Mouse (Mus musculus): ENCODE data around the gene Lgmn. TPM values are rescaled to one million over a fixed set of nuclear protein-coding genes. Genes with fewer than 3 reads are reported as not detected.
A peak's percentile ranks its signal among the peaks of the same experiment; 100 is the strongest.

Lgmn gene
- polyA plus RNA-seq, 1 experiment from 2014 or later: 84.4 TPM

DNA sequence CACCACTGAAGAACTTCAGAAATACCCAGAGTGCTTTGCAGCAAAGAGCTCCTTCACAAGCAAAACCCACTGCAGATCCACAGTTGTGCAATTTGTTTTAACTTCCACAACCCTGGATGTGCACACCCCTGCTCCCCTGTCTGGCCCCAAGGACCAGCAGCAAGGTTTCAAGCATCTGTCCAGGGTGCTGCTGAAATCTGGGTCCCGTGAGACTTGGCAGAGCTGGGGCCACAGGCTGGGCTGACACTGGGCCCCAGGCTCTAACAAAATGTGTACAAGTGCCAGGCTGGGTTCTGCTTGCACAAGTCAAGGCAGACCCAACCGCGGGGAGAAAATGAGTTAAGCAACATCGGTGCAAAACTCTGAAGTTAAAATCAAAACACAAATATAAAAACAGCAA is 41.0 kb downstream of the Lgmn start:
- Histone ChIP-seq H3K9me3 (no peaks in the 10 kb centered on the region), H3K4me1 (peaks cover 17% of the 10 kb centered on the region), H3K27ac (peak overlapping the region; percentile 63; the same call in 1 of the 2 replicates), H3K36me3 (peaks cover 80% of the 10 kb centered on the region), H3K27me3 (ENCODE audit: insufficient read depth, poor library complexity, severe bottlenecking) (no peaks in the 10 kb centered on the region), H3K4me3 (no peak overlapping the region)
- WGBS: 72% methylated on average over 4 of the region's 4 CpGs
- no peak for DNase-seq (ENCODE audit: low spot score)

GRCm38 (mm10) chr12:102395998-102396991 is 43.3 kb downstream of the Lgmn start:
- WGBS: 77% methylated on average over 19 of the region's 19 CpGs

DNA sequence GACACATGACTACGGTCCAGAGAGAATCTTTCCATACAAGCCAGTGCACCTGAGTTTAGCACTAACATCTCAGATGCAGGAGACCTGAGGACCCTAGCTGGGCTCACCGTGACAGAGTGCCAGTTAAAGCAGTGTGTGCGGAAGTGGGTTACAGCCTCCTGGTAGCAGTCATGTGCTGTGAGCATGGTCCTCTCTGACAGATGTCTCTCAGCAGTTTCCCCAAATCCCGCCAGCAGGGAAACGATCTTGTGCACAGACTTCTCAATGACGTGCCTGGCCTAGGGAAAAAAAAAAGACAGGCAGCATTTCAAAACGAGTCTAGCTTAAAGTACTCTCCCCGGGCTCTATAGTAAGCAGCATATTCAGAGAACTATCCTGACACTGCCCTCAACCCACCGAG is 44.1 kb downstream of the Lgmn start:
- Histone ChIP-seq H3K9me3 (no peaks in the 10 kb centered on the region), H3K36me3 (peaks cover 75% of the 10 kb centered on the region), H3K27me3 (ENCODE audit: insufficient read depth, poor library complexity, severe bottlenecking) (no peaks in the 10 kb centered on the region), H3K27ac (no peak overlapping the region), H3K4me3 (no peak overlapping the region), H3K4me1 (peaks cover 17% of the 10 kb centered on the region)
- DNase-seq (ENCODE audit: low spot score): no peak
- WGBS: 84% methylated on average over 9 of the region's 9 CpGs

More at GRCm38 (mm10) chr12:102395998-102396991, 43.3 kb downstream of the Lgmn start:
- Histone ChIP-seq H3K4me1 (peaks cover 17% of the 10 kb centered on the region), H3K4me3 (no peak overlapping the region), H3K27me3 (ENCODE audit: insufficient read depth, poor library complexity, severe bottlenecking) (no peaks in the 10 kb centered on the region), H3K36me3 (peaks cover 78% of the 10 kb centered on the region), H3K9me3 (no peaks in the 10 kb centered on the region), H3K27ac (peak overlapping the region; percentile 30; the same call in 1 of the 2 replicates)
- DNase-seq (ENCODE audit: low spot score): no peak

DNA sequence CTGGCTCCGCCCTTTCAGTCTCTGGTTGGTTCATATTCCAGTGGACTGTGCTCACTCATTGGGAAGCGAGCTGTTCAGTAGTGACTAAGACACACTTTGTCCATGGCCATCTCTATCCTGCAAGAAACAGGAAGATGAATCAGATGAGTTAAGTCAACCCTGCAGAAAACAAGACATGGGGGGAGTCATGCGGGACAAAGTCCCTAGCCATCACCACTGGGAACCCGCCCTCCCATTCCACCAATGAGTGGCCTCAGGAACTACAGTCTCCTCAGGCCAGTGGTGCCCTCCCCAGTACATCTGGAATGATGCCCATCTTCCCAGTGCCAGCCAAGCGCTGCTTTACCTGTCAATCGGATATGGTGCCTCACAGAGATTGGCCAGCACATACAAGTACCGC is 45.1 kb downstream of the Lgmn start:
- Histone ChIP-seq H3K27ac (no peak overlapping the region), H3K36me3 (peaks cover 78% of the 10 kb centered on the region), H3K9me3 (no peaks in the 10 kb centered on the region), H3K4me3 (no peak overlapping the region), H3K27me3 (ENCODE audit: insufficient read depth, poor library complexity, severe bottlenecking) (no peaks in the 10 kb centered on the region), H3K4me1 (peaks cover 10% of the 10 kb centered on the region)
- DNase-seq (ENCODE audit: low spot score): no peak
- 93% methylated on average over 7 of the region's 7 CpGs for WGBS

- no peaks in the 10 kb centered on the region for H3K4me1 ChIP-seq
- H3K27me3 ChIP-seq (ENCODE audit: insufficient read depth, poor library complexity, severe bottlenecking): no peaks in the 10 kb centered on the region
- no peak overlapping the region for H3K27ac ChIP-seq
- DNase-seq (ENCODE audit: low spot score): no peak
- WGBS: 64% methylated on average over 4 of the region's 4 CpGs
- no peak overlapping the region for H3K4me3 ChIP-seq
- H3K9me3 ChIP-seq: no peaks in the 10 kb centered on the region
- peaks cover 82% of the 10 kb centered on the region for H3K36me3 ChIP-seq
Measured at GRCm38 (mm10) chr12:102391982-102392381, 47.6 kb downstream of the Lgmn start.

DNA sequence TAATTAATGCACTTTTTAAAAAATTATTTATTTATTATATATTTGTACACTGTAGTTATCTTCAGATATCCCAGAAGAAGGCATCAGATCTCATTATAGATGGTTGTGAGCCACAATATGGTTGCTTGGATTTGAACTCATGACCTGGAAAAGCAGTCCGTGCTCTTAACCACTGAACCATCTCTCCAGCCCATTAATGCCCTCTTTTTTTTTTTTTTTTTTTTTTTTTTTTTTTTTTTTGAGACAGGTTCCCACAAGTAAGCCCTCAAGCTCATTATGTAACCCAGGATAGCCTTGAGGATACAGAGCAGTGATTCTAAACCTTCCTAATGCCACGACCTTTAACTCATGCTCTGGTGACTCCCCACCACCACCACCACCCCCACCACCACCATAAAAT is 48.5 kb downstream of the Lgmn start:
- Histone ChIP-seq H3K36me3 (peaks cover 77% of the 10 kb centered on the region), H3K4me3 (no peak overlapping the region), H3K9me3 (no peaks in the 10 kb centered on the region), H3K27ac (no peak overlapping the region), H3K4me1 (no peaks in the 10 kb centered on the region), H3K27me3 (ENCODE audit: insufficient read depth, poor library complexity, severe bottlenecking) (no peaks in the 10 kb centered on the region)
- WGBS: 74% methylated on average over 2 of the region's 2 CpGs
- no peak for DNase-seq (ENCODE audit: low spot score)

DNA sequence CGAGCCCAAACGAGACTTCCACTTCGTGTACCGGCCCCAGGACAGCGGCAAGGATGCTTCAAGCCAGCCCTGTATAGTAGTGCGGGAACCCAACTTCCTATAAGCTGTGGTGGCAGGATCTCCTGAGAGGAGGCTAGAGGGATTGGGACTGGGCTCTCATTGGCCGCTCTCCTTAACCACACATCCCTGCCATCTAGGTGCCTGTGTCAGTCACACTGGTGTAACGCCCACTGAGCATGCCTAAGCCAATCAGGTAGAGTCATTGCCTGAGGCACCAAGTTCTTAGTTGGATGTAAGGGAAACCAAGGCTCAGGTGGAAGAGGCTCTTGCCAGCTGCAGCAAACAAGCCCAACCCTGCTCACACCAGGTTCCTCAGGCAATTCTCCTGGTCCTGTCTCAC is 49.6 kb downstream of the Lgmn start:
- Histone ChIP-seq H3K27ac (no peak overlapping the region), H3K4me1 (no peaks in the 10 kb centered on the region), H3K36me3 (peaks cover 66% of the 10 kb centered on the region), H3K9me3 (no peaks in the 10 kb centered on the region), H3K27me3 (ENCODE audit: insufficient read depth, poor library complexity, severe bottlenecking) (no peaks in the 10 kb centered on the region), H3K4me3 (no peak overlapping the region)
- WGBS: 43% methylated on average over 8 of the region's 8 CpGs
- DNase-seq (ENCODE audit: low spot score): no peak

GRCm38 (mm10) chr12:102387219-102387917 is 52.2 kb downstream of the Lgmn start:
- Histone ChIP-seq H3K9me3 (no peaks in the 10 kb centered on the region), H3K27ac (no peak overlapping the region), H3K4me1 (no peaks in the 10 kb centered on the region), H3K4me3 (no peak overlapping the region), H3K27me3 (ENCODE audit: insufficient read depth, poor library complexity, severe bottlenecking) (no peaks in the 10 kb centered on the region), H3K36me3 (peaks cover 52% of the 10 kb centered on the region)
- peak; percentile 92 for DNase-seq (ENCODE audit: low spot score)
- WGBS: 51% methylated on average over 16 of the region's 16 CpGs

GRCm38 (mm10) chr12:102384819-102385218 is 54.8 kb downstream of the Lgmn start:
- no peak for DNase-seq (ENCODE audit: low spot score)
- Histone ChIP-seq H3K4me3 (no peak overlapping the region), H3K27me3 (ENCODE audit: insufficient read depth, poor library complexity, severe bottlenecking) (no peaks in the 10 kb centered on the region), H3K36me3 (peaks cover 39% of the 10 kb centered on the region), H3K4me1 (no peaks in the 10 kb centered on the region), H3K27ac (no peak overlapping the region), H3K9me3 (no peaks in the 10 kb centered on the region)
- WGBS: 26% methylated on average over 3 of the region's 3 CpGs

- Histone ChIP-seq H3K4me3 (no peak overlapping the region), H3K36me3 (peaks cover 36% of the 10 kb centered on the region), H3K9me3 (no peaks in the 10 kb centered on the region), H3K4me1 (no peaks in the 10 kb centered on the region), H3K27me3 (ENCODE audit: insufficient read depth, poor library complexity, severe bottlenecking) (no peaks in the 10 kb centered on the region), H3K27ac (no peak overlapping the region)
- 82% methylated on average over 9 of the region's 9 CpGs for WGBS
- DNase-seq (ENCODE audit: low spot score): no peak
Measured at GRCm38 (mm10) chr12:102383288-102383687, 56.3 kb downstream of the Lgmn start.

GRCm38 (mm10) chr12:102382180-102382579 is 57.4 kb downstream of the Lgmn start:
- no peaks in the 10 kb centered on the region for H3K9me3 ChIP-seq
- DNase-seq (ENCODE audit: low spot score): no peak
- no peak overlapping the region for H3K4me3 ChIP-seq
- H3K36me3 ChIP-seq: peaks cover 27% of the 10 kb centered on the region
- H3K27me3 ChIP-seq (ENCODE audit: insufficient read depth, poor library complexity, severe bottlenecking): no peaks in the 10 kb centered on the region
- no peaks in the 10 kb centered on the region for H3K4me1 ChIP-seq
- H3K27ac ChIP-seq: no peak overlapping the region
- WGBS: 83% methylated on average over 8 of the region's 8 CpGs

DNA sequence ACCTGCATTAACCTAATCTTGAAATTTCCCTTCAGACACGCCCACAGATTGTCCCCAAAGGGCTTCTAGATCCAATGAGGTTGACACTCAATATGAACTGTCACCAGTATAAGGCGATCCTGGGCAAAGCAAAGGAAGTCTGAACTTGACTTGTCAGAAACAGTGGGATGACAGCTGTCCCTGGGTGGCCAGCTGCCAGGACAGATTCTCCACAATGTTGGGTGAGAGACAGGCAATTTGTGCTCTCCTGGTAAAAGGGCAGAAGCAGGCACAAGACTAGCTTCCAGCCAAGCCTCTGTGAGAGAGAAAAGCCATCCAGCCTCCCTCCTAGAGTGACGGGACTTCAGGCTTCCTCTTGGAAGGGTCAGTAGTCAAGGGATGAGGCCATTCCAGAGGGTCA is 67.3 kb downstream of the Lgmn start:
- no peaks in the 10 kb centered on the region for H3K9me3 ChIP-seq
- H3K27ac ChIP-seq: no peak overlapping the region
- no peak for DNase-seq (ENCODE audit: low spot score)
- H3K36me3 ChIP-seq: peaks cover 42% of the 10 kb centered on the region
- H3K4me3 ChIP-seq: no peak overlapping the region
- H3K27me3 ChIP-seq (ENCODE audit: insufficient read depth, poor library complexity, severe bottlenecking): no peaks in the 10 kb centered on the region
- peaks cover 23% of the 10 kb centered on the region for H3K4me1 ChIP-seq
- WGBS: 85% methylated on average over 3 of the region's 3 CpGs

GRCm38 (mm10) chr12:102370931-102371500 is 68.6 kb downstream of the Lgmn start:
- H3K36me3 ChIP-seq: peaks cover 38% of the 10 kb centered on the region
- H3K4me3 ChIP-seq: no peak overlapping the region
- WGBS: 78% methylated on average over 4 of the region's 4 CpGs

More at GRCm38 (mm10) chr12:102370931-102371500, 68.6 kb downstream of the Lgmn start:
- H3K4me1 ChIP-seq: peaks cover 23% of the 10 kb centered on the region
- H3K27me3 ChIP-seq (ENCODE audit: insufficient read depth, poor library complexity, severe bottlenecking): no peaks in the 10 kb centered on the region
- H3K9me3 ChIP-seq: no peaks in the 10 kb centered on the region
- H3K27ac ChIP-seq: no peak overlapping the region
- DNase-seq (ENCODE audit: low spot score): no peak
